Mouse (Mus musculus) adrenal gland, adult 8-10 months (tissue): ENCODE measurements around the gene Supt4a. TPM values are rescaled to one million over a fixed set of nuclear protein-coding genes. Genes with fewer than 3 reads are reported as not detected.

ENCODE experiments used
- DNase-seq: peaks from one replicate; pipeline ENCODE4 v3.0.0; 2022
- microRNA-seq, 2 experiments: library from miRNA; unstranded; fragments of <30 nt; microRNA quantifications; one replicate each; pipeline ENCODE4 v1.2.0; 2022
- total RNA-seq, 4 experiments: library from RNA; stranded (reverse); gene quantifications; 2 replicates each; pipeline ENCODE4 v1.2.4; 2022

Gene Supt4a
- total RNA-seq, 4 experiments from 2014 or later: 73.7 to 85.1 (median 84.2) TPM

GRCm38 (mm10) chr11:87768745-87769144, 31.4 kb downstream of the Supt4a start:
- no peak for DNase-seq

GRCm38 (mm10) chr11:87770989-87771388, 33.6 kb downstream of the Supt4a start:
- no peak for DNase-seq

- no peak for DNase-seq
These were observed 35.0 kb downstream of the Supt4a start for GRCm38 (mm10) chr11:87772354-87772753.

GRCm38 (mm10) chr11:87778100-87778765, 40.9 kb downstream of the Supt4a start:
- DNase-seq: no peak

- DNase-seq: no peak
These were observed 41.6 kb downstream of the Supt4a start for GRCm38 (mm10) chr11:87778915-87779314.

GRCm38 (mm10) chr11:87779392-87779791, 42.0 kb downstream of the Supt4a start:
- no peak for DNase-seq

GRCm38 (mm10) chr11:87780130-87780529, 42.8 kb downstream of the Supt4a start:
- no peak for DNase-seq

GRCm38 (mm10) chr11:87790088-87790487, 52.7 kb downstream of the Supt4a start:
- DNase-seq: no peak

Small RNAs within 50 kb of the gene (microRNA-seq; reads per million reads assigned to microRNA genes)
- gene Mir142 (0 reads per million in 2 experiments), gene Mir142b (0 reads per million in 2 experiments)

Other genes starting within 250 kb of the Supt4a start
- not detected for gene Gm11492, start 170.9 kb upstream of the Supt4a start, total RNA-seq
- 100 to 1,000 TPM in 1 of 4 experiments, 10 to 100 TPM in 3; 37.7 to 114 (median 64.6) TPM for gene Sept4, start 168.6 kb upstream of the Supt4a start, total RNA-seq
- 10 to 100 TPM; 33.5 to 38.1 (median 34.7) TPM for gene Mtmr4, start 145.4 kb upstream of the Supt4a start, total RNA-seq
- gene Hsf5, start 120.4 kb upstream of the Supt4a start, total RNA-seq: under 1 TPM in 2 of 4 experiments, not detected in 2; 0.27 to 0.49 TPM
- gene Rnf43, start 74.8 kb upstream of the Supt4a start, total RNA-seq: 10 to 100 TPM in 2 of 4 experiments, 1 to 10 TPM in 2; 4.8 to 17.8 (median 10.7) TPM
- 10 to 100 TPM in 2 of 4 experiments, 1 to 10 TPM in 2; 5.9 to 32.3 (median 18.0) TPM for gene Tspoap1, start 23.0 kb downstream of the Supt4a start, total RNA-seq
- gene Mpo, start 56.0 kb downstream of the Supt4a start, total RNA-seq: not detected
- not detected for gene Lpo, start 90.7 kb downstream of the Supt4a start, total RNA-seq
- 10 to 100 TPM; 11.0 to 23.7 (median 15.9) TPM for gene Mks1, start 115.7 kb downstream of the Supt4a start, total RNA-seq
- gene Epx, start 138.0 kb downstream of the Supt4a start, total RNA-seq: not detected
- gene Olfr462, start 154.7 kb downstream of the Supt4a start, total RNA-seq: not detected
- gene Olfr463, start 159.8 kb downstream of the Supt4a start, total RNA-seq: not detected
- not detected for gene Olfr464, start 183.4 kb downstream of the Supt4a start, total RNA-seq
- 100 to 1,000 TPM; 271 to 301 (median 294) TPM for gene Dynll2, start 250.0 kb downstream of the Supt4a start, total RNA-seq